Mouse (Mus musculus): ENCODE results near the gene Gm20738.
"Not testable (repeated sequence)": the region's sequence is repeated elsewhere in the genome, so short reads cannot be mapped to it uniquely, and the experiment has no call there.

Gene Gm20738

GRCm38 (mm10) chrY:37957511-37957910 is at the start of gene Gm20738:
Gene Gm20738, plus strand, starts transcription at chrY:37957811.
- in situ Hi-C loops (cut with MboI, MseI) = not testable (repeated sequence)
